Mouse (Mus musculus) intestine, postnatal 0 days (tissue): ENCODE measurements around the gene 1190005I06Rik. TPM values are rescaled to one million over a fixed set of nuclear protein-coding genes. Genes with fewer than 3 reads are reported as not detected.
A peak's percentile ranks its signal among the peaks of the same experiment; 100 is the strongest.

Experiments
- ATAC-seq: fragments of 200-750 bp; cut with Nextera tagmentation; 2 replicates; pipeline ENCODE4 v1.8.0; 2017; ENCODE audit warnings: mild to moderate bottlenecking, moderate TSS enrichment, moderate library complexity
- H3K27ac ChIP-seq: fragments of 300-500 bp; sonication (generic); 2 replicates; pipeline ENCODE4 v1.5.1; 2014; ENCODE audit warnings: mild to moderate bottlenecking, low read depth, low read length, moderate library complexity
- H3K27me3 ChIP-seq: fragments of 300-500 bp; sonication (generic); replicated peaks from 2 replicates; pipeline ENCODE4 v1.6.1; 2014; ENCODE audit warnings: low read length, mixed read lengths; ENCODE audit not compliant: control insufficient read depth, insufficient read depth
- H3K36me3 ChIP-seq: fragments of 300-500 bp; sonication (generic); 2 replicates; pipeline ENCODE4 v1.6.1; 2014; ENCODE audit warnings: mild to moderate bottlenecking, moderate library complexity; ENCODE audit not compliant: control insufficient read depth, insufficient read depth
- H3K4me1 ChIP-seq: fragments of 300-500 bp; sonication (generic); replicated peaks from 2 replicates; pipeline ENCODE4 v1.6.1; 2014; ENCODE audit warnings: antibody characterized with exemption, low read length, mixed read lengths; ENCODE audit not compliant: control insufficient read depth, insufficient read depth
- H3K4me2 ChIP-seq: fragments of 300-500 bp; sonication (generic); replicated peaks from 2 replicates; pipeline ENCODE4 v1.6.1; 2014; ENCODE audit warnings: low read depth, mild to moderate bottlenecking, moderate library complexity
- H3K4me3 ChIP-seq: fragments of 300-500 bp; sonication (generic); 2 replicates; pipeline ENCODE4 v1.5.1; 2014; ENCODE audit warnings: low read depth, low read length
- H3K9ac ChIP-seq: fragments of 300-500 bp; sonication (generic); 2 replicates; pipeline ENCODE4 v1.6.1; 2014; ENCODE audit warnings: mild to moderate bottlenecking, low read depth, low read length
- H3K9me3 ChIP-seq: fragments of 300-500 bp; sonication (generic); 2 replicates; pipeline ENCODE4 v1.6.1; 2016; ENCODE audit warnings: mixed run types; ENCODE audit not compliant: control insufficient read depth
- CTCF ChIP-seq: sonication (generic); IDR thresholded peaks from 2 replicates; pipeline ENCODE4 v1.5.1; 2016; ENCODE audit warnings: low read depth, mild to moderate bottlenecking, control low read depth, antibody characterized with exemption, moderate library complexity
- WGBS: fragments of 180-500 bp; shearing (Covaris S2); extraction: QIAGEN DNeasy Blood & Tissue Kit; methylation state at CpG from one replicate; pipeline ENCODE4 v1.1.7; 2014; 5-methylcytosine and 5-hydroxymethylcytosine counted together
- polyA plus RNA-seq: library from polyadenylated mRNA; unstranded; fragments of >200 nt; fragmentation: Nextera tagmentation; extraction: Ambion mirVana; gene quantifications from 2 replicates; pipeline ENCODE4 v1.2.1, GENCODE M21; 2015

The 1190005I06Rik gene
- polyA plus RNA-seq, 1 experiment from 2014 or later, result 4.0 TPM

GRCm38 (mm10) chr8:120686576-120686975, 39.1 kb upstream of the 1190005I06Rik start:
- Histone ChIP-seq H3K27me3 (no peaks in the 10 kb centered on the region), H3K4me3 (no peak overlapping the region), H3K36me3 (no peaks in the 10 kb centered on the region), H3K27ac (no peak overlapping the region), H3K9me3 (no peaks in the 10 kb centered on the region), H3K4me1 (peaks cover 19% of the 10 kb centered on the region), H3K4me2 (no peak overlapping the region), H3K9ac (no peak overlapping the region)
- WGBS, result 78% methylated on average over 5 of the region's 5 CpGs
- ATAC-seq, result no peak
- no peak for TF ChIP-seq CTCF

- peaks cover 19% of the 10 kb centered on the region for H3K4me1 ChIP-seq
- peak overlapping the region; percentile 35 for H3K4me2 ChIP-seq
- H3K4me3 ChIP-seq, result no peak overlapping the region
- no peak overlapping the region for H3K9ac ChIP-seq
- H3K27ac ChIP-seq, result no peak overlapping the region
- H3K36me3 ChIP-seq, result no peaks in the 10 kb centered on the region
- no peaks in the 10 kb centered on the region for H3K9me3 ChIP-seq
- no peak for TF ChIP-seq CTCF
- 70% methylated on average over 13 of the region's 13 CpGs for whole genome bisulfite sequencing
- no peaks in the 10 kb centered on the region for H3K27me3 ChIP-seq
- ATAC-seq, result no peak
Observed at GRCm38 (mm10) chr8:120686051-120686450, 38.6 kb upstream of the 1190005I06Rik start.

DNA sequence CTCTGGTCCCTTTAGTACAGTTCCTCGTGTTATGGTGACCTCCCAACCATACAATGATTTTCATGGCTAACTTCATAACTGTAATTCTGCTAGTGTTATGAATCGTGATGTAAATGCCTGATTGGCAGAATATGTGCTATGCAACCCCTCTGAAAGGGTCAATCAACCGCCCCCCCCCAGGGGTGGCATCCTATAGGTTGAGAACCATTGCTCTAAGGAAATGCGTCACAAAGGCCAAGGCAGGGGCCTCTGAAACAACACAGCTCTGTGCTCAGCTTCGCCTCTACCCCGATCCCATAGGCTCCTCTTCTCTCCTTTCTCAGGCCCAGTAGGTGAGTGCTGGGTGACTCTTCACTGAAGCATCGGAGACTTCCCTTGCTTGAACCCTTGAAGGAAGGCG, 38.2 kb upstream of the 1190005I06Rik start:
- Histone ChIP-seq H3K27ac (peak overlapping the region; percentile 84), H3K36me3 (no peaks in the 10 kb centered on the region), H3K4me2 (peak overlapping the region; percentile 35), H3K4me1 (peaks cover 19% of the 10 kb centered on the region), H3K27me3 (no peaks in the 10 kb centered on the region), H3K4me3 (no peak overlapping the region), H3K9me3 (no peaks in the 10 kb centered on the region), H3K9ac (no peak overlapping the region)
- TF ChIP-seq CTCF, result no peak
- WGBS, result 78% methylated on average over 8 of the region's 8 CpGs
- ATAC-seq, result no peak

- H3K36me3 ChIP-seq, result no peaks in the 10 kb centered on the region
- TF ChIP-seq CTCF, result no peak
- WGBS, result 21% methylated on average over 5 of the region's 5 CpGs
- H3K4me2 ChIP-seq, result peak overlapping the region; percentile 35
- no peaks in the 10 kb centered on the region for H3K27me3 ChIP-seq
- peaks cover 19% of the 10 kb centered on the region for H3K4me1 ChIP-seq
- ATAC-seq, result peak; percentile 67
- H3K9ac ChIP-seq, result no peak overlapping the region
- H3K9me3 ChIP-seq, result no peaks in the 10 kb centered on the region
- no peak overlapping the region for H3K4me3 ChIP-seq
- H3K27ac ChIP-seq, result peak overlapping the region; percentile 84
Observed at GRCm38 (mm10) chr8:120685097-120685496, 37.7 kb upstream of the 1190005I06Rik start.

- WGBS, result 34% methylated on average over 5 of the region's 5 CpGs
- peaks cover 19% of the 10 kb centered on the region for H3K4me1 ChIP-seq
- TF ChIP-seq CTCF, result no peak
- no peaks in the 10 kb centered on the region for H3K36me3 ChIP-seq
- no peaks in the 10 kb centered on the region for H3K9me3 ChIP-seq
- H3K9ac ChIP-seq, result no peak overlapping the region
- ATAC-seq, result peak; percentile 43
- H3K4me2 ChIP-seq, result peak overlapping the region; percentile 27; the same call in 1 of the 2 replicates
- H3K27ac ChIP-seq, result peak overlapping the region; percentile 84
- H3K4me3 ChIP-seq, result no peak overlapping the region
- no peaks in the 10 kb centered on the region for H3K27me3 ChIP-seq
Observed at GRCm38 (mm10) chr8:120684082-120684481, 36.6 kb upstream of the 1190005I06Rik start.

GRCm38 (mm10) chr8:120683602-120684001, 36.2 kb upstream of the 1190005I06Rik start:
- H3K4me3 ChIP-seq, result no peak overlapping the region
- WGBS, result 10% methylated on average over 10 of the region's 10 CpGs
- ATAC-seq, result peak; percentile 46
- peak overlapping the region; percentile 84 for H3K27ac ChIP-seq
- no peaks in the 10 kb centered on the region for H3K27me3 ChIP-seq
- H3K4me1 ChIP-seq, result peaks cover 19% of the 10 kb centered on the region
- H3K9ac ChIP-seq, result no peak overlapping the region
- peak overlapping the region; percentile 27; the same call in 1 of the 2 replicates for H3K4me2 ChIP-seq
- H3K9me3 ChIP-seq, result no peaks in the 10 kb centered on the region
- no peaks in the 10 kb centered on the region for H3K36me3 ChIP-seq
- peak; percentile 93 for TF ChIP-seq CTCF

- Histone ChIP-seq H3K9me3 (no peaks in the 10 kb centered on the region), H3K27me3 (no peaks in the 10 kb centered on the region), H3K4me1 (peaks cover 19% of the 10 kb centered on the region), H3K36me3 (peaks cover 4% of the 10 kb centered on the region; the same call in 1 of the 2 replicates), H3K27ac (no peak overlapping the region), H3K4me2 (no peak overlapping the region), H3K4me3 (no peak overlapping the region), H3K9ac (no peak overlapping the region)
- TF ChIP-seq CTCF, result no peak
- 82% methylated on average over 10 of the region's 10 CpGs for WGBS
- no peak for ATAC-seq
Observed at GRCm38 (mm10) chr8:120681113-120681512, 33.7 kb upstream of the 1190005I06Rik start.
